Mouse (Mus musculus) spleen, adult 2 months (tissue): Measurements from ENCODE around the gene Ccnd2. TPM values are rescaled to one million over a fixed set of nuclear protein-coding genes. Genes with fewer than 3 reads are reported as not detected.
A peak's percentile ranks its signal among the peaks of the same experiment; 100 is the strongest.

ENCODE experiments used
- DNase-seq, 2 experiments: peaks; one replicate each; pipeline versions ENCODE4 v3.0.0 to v3.0.0-alpha.2; 2012 to 2021; ENCODE audit warnings: low spot score in 2 of 2, low read depth in 1 of 2
- H3K27ac ChIP-seq: fragments of 200-500 bp; 2 replicates; pipeline ENCODE4 v1.5.1; 2012; ENCODE audit warnings: low read length, inconsistent platforms; ENCODE audit not compliant: insufficient read depth
- H3K27me3 ChIP-seq: fragments of 200-500 bp; 2 replicates; pipeline ENCODE4 v1.6.1; 2012; ENCODE audit warnings: mild to moderate bottlenecking, moderate library complexity, low read length, inconsistent platforms; ENCODE audit not compliant: control insufficient read depth, insufficient read depth
- H3K36me3 ChIP-seq: fragments of 200-500 bp; 2 replicates; pipeline ENCODE4 v1.6.1; 2012; ENCODE audit warnings: mild to moderate bottlenecking, low read length, inconsistent platforms; ENCODE audit not compliant: control insufficient read depth, insufficient read depth
- H3K4me1 ChIP-seq: fragments of 200-500 bp; 2 replicates; pipeline ENCODE4 v1.6.1; 2011; ENCODE audit warnings: inconsistent platforms; ENCODE audit not compliant: control insufficient read depth, insufficient read depth, insufficient read length
- H3K4me3 ChIP-seq: fragments of 200-500 bp; 2 replicates; pipeline ENCODE4 v1.5.1; 2011; ENCODE audit warnings: mild to moderate bottlenecking, inconsistent platforms; ENCODE audit not compliant: insufficient read depth, insufficient read length; ENCODE audit errors: extremely low read depth
- CTCF ChIP-seq: fragments of 200-500 bp; IDR thresholded peaks from 2 replicates; pipeline ENCODE4 v1.5.1; 2011; ENCODE audit warnings: mild to moderate bottlenecking, inconsistent platforms; ENCODE audit not compliant: insufficient read depth, insufficient read length, insufficient replicate concordance; ENCODE audit errors: extremely low read depth
- POLR2A ChIP-seq: fragments of 200-500 bp; IDR thresholded peaks from 2 replicates; pipeline ENCODE4 v1.6.1; 2011; ENCODE audit warnings: low read depth, low read length, inconsistent platforms
- WGBS: fragments of 180-500 bp; shearing (Covaris S2); methylation state at CpG from one replicate; pipeline ENCODE4 v1.1.7; 2018; 5-methylcytosine and 5-hydroxymethylcytosine counted together
- polyA plus RNA-seq: library from polyadenylated mRNA; depleted of rRNA; stranded (reverse); fragments of >200 nt; gene quantifications from 2 replicates; pipeline ENCODE4 v1.2.3, GENCODE M21; 2012

Ccnd2 gene
- polyA plus RNA-seq, 1 experiment: 47.7 TPM

DNA sequence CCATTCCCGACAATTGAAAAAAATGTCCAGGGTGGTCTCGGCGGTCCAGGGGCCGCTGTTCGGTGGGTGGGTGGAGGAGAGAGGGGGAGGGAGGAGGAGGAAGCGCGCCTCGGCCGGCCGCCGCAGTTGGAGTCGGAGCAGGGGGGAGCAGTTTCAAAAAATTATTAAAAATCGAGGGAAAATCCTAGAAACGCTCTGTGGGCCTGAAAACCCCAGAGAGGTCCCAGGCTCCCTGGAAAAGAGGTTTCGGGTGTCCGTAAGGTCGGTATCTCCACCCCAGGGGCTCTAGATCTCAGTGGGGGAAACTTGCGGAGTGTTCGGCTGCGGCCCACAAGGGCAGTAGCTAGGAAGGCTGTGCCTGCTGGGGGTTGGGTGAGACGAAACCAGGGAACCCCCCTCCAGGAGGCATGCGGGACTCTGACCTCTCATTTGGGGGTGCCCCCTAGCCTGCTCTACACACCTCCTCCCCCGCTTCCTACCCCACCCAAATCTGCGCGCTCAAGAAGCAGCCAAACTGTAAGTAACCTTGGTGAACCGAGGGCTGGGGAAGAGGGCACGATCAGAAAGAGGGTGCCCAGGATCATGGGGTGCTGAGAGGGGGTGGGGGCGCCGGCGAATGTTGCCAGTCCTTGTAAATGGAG lies 2.6 kb downstream of the Ccnd2 start:
- H3K27me3 ChIP-seq: peaks cover 3% of the 10 kb centered on the region; the same call in 1 of the 2 replicates
- TF ChIP-seq POLR2A: no peak
- TF ChIP-seq CTCF: no peak
- H3K4me1 ChIP-seq: peaks cover 5% of the 10 kb centered on the region; the same call in 1 of the 2 replicates
- 0 out of 2 replicates have a peak, but pooled peaks cover 5% of the 10 kb centered on the region for H3K36me3 ChIP-seq
- peak overlapping the region; percentile 63 for H3K4me3 ChIP-seq
- 0% methylated on average over 30 of the region's 30 CpGs for WGBS
- peak in 1 of 2 experiments; percentile 49 for DNase-seq
- H3K27ac ChIP-seq: peak overlapping the region; percentile 83

DNA sequence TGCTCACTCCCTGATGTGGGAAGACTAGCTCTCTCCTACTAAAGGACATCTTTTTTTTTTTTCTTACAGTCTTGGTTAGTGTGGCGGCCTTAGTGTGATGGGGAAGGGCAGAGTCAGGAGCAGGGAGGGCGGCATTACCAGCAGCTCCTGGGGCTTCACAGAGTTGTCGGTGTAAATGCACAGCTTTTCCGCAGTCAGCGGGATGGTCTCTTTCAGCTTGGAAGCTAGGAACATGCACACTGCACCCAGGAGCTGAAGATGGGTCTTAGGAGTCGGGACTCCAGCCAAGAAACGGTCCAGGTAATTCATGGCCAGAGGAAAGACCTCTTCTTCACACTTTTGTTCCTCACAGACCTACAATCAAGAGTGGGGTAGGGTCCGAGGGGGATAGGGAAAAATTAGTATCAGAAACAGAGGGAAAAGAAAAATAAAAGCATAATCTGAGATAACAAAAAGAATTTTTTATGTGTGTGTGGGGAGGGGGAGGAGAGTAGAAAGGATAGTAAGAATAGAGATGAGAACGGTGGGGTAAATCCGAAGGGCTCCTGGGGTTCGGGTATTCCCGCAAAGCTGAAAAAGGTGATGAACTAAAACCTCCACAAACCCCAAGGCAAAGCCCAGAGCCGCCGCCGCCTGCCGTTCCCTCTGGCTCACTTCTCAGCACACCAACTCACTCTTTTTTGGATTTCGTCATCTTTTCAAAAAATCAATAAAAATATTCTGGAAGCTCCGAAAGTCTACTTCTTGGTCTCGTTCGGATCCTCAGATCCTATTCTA lies 3.3 kb downstream of the Ccnd2 start:
- Histone ChIP-seq H3K4me3 (peak overlapping the region; percentile 63), H3K36me3 (0 out of 2 replicates have a peak, but pooled peaks cover 5% of the 10 kb centered on the region), H3K27ac (no peak overlapping the region), H3K4me1 (peaks cover 5% of the 10 kb centered on the region; the same call in 1 of the 2 replicates), H3K27me3 (peaks cover 3% of the 10 kb centered on the region; the same call in 1 of the 2 replicates)
- 22% methylated on average over 20 of the region's 20 CpGs for WGBS
- no peak for DNase-seq
- TF ChIP-seq POLR2A (no peak), CTCF (no peak)

DNA sequence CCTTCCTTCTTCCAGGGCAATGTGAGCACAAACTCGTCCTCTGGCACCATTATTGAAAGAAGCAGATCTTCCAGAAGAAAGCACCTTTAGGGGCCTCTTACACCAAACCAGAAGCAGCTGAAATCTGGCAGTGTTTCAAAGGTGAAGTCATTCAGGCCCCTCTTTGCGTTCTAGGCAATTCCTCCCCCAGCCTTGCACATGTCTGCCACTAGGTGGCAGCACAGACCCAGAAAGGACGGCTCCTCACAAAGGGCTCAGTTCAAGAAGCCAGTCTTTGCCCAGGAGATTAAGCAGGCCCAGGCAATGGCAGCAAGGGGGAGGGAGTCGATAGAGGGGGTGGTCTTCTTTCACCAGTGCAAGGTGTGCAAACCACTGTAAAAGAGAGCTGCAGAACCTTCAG lies 4.3 kb downstream of the Ccnd2 start:
- Histone ChIP-seq H3K27ac (no peak overlapping the region), H3K27me3 (0 out of 2 replicates have a peak, but pooled peaks cover 1% of the 10 kb centered on the region), H3K4me1 (no peaks in the 10 kb centered on the region; the same call in 1 of the 2 replicates), H3K4me3 (no peak overlapping the region), H3K36me3 (0 out of 2 replicates have a peak, but pooled peaks cover 5% of the 10 kb centered on the region)
- 4% methylated on average over 4 of the region's 4 CpGs for WGBS
- DNase-seq: peak; percentile 77 to 78
- TF ChIP-seq CTCF: peak; percentile 96
- TF ChIP-seq POLR2A: no peak

DNA sequence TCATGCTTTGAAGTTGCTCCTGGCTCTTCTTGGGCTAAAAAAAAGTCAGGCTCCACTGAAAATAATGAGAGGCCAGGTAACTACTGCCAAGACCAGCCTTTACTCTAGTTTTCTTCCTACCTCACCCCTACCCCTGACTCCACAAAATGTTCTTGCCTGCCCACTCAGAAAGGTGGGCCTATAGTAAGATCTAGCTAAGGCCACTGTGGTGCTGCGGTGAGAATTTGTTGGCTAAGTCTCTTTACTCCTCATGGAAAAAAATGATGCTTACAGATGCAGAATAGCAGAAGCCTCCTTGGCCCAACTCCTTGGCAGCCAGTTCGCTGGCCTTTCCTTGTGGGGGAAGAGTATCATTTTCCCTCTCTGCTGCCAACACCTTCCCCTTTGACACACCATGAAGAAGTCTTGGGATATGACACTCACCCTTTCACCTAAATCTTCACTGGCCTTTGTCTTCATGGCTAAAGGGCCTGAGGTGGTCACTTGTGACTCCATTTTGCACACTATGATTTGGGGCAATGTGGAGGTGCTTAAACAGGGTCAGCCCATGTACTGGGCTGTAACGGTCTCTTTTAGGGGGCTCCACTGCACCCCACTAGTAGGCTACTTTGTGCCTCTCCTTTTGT lies 5.6 kb downstream of the Ccnd2 start:
- Histone ChIP-seq H3K36me3 (peaks cover 5% of the 10 kb centered on the region; the same call in 1 of the 2 replicates), H3K4me1 (no peaks in the 10 kb centered on the region; the same call in 1 of the 2 replicates), H3K27me3 (no peaks in the 10 kb centered on the region), H3K4me3 (no peak overlapping the region), H3K27ac (no peak overlapping the region)
- no peak for TF ChIP-seq CTCF
- no peak for TF ChIP-seq POLR2A
- no peak for DNase-seq
- 85% methylated on average over 3 of the region's 3 CpGs for WGBS

GRCm38 (mm10) chr6:127145464-127146190 lies 6.4 kb downstream of the Ccnd2 start:
- DNase-seq: no peak
- no peaks in the 10 kb centered on the region for H3K27me3 ChIP-seq
- peaks cover 7% of the 10 kb centered on the region for H3K36me3 ChIP-seq
- no peaks in the 10 kb centered on the region; the same call in 1 of the 2 replicates for H3K4me1 ChIP-seq
- H3K4me3 ChIP-seq: no peak overlapping the region
- WGBS: 72% methylated on average over 20 of the region's 20 CpGs
- TF ChIP-seq CTCF (no peak), POLR2A (no peak)
- no peak overlapping the region for H3K27ac ChIP-seq

DNA sequence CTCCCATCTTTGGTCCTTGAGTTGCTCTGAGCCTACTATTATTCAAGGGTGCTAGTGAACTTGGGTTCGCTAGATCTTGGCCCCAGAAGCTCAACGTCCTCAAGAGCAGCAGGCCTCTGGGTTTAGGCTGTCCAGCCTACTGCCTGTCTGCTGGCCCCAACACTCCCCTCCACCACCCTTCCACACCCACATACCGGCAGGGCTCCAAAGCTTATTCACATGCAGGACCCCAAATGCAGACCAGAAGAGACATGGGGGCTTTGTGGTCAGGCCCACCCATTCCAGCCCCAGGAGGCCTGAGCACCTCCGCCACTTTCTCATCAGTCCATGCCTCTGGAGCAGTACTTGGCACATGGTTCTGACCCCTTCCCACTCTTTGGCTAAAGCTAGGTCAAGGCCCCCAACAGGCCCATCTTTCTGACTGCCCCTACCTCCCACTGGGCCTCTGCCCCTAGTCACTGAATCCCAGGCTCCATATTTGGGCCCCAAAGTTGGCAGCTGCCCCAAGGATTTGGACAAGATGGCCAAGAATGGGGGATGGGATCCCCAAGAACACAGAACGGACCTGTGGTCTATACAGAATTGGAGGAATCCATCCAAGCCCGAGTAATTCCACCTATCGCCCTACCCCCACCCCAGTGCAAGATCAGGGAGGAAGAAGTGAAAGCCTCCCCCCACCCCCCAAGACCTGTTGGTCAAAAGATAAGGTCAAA lies 8.3 kb downstream of the Ccnd2 start:
- DNase-seq: no peak
- Histone ChIP-seq H3K4me1 (no peaks in the 10 kb centered on the region; the same call in 1 of the 2 replicates), H3K27ac (no peak overlapping the region), H3K4me3 (no peak overlapping the region), H3K36me3 (peaks cover 14% of the 10 kb centered on the region), H3K27me3 (no peaks in the 10 kb centered on the region)
- 78% methylated on average over 7 of the region's 7 CpGs for WGBS
- TF ChIP-seq CTCF (no peak), POLR2A (no peak)
